Mouse (Mus musculus) C2C12 (cell line): ENCODE data around the gene Tfe3. TPM values are rescaled to one million over a fixed set of nuclear protein-coding genes. Genes with fewer than 3 reads are reported as not detected.
"Not testable (repeated sequence)": the region's sequence is repeated elsewhere in the genome, so short reads cannot be mapped to it uniquely, and the experiment has no call there.

Experiments used
- H3K27me3 ChIP-seq: one replicate; pipeline ENCODE4 v1.6.1; 2011; ENCODE audit not compliant: control insufficient read depth, insufficient read depth, insufficient read length
- H3K36me3 ChIP-seq: one replicate; pipeline ENCODE4 v1.6.1; 2011; ENCODE audit not compliant: control insufficient read depth, insufficient read depth
- H3K4me3 ChIP-seq: one replicate; pipeline ENCODE4 v1.5.1; 2011; ENCODE audit warnings: mild to moderate bottlenecking, control low read depth; ENCODE audit not compliant: poor library complexity, insufficient read depth, severe bottlenecking
- H3K79me2 ChIP-seq: one replicate; pipeline ENCODE4 v1.6.1; 2011; ENCODE audit not compliant: control insufficient read depth, insufficient read depth
- H3K79me3 ChIP-seq: one replicate; pipeline ENCODE4 v1.6.1; 2011; ENCODE audit warnings: low read depth, control low read depth
- H3ac ChIP-seq: one replicate; pipeline ENCODE3; 2011; ENCODE audit warnings: low read depth; ENCODE audit not compliant: control insufficient read depth, insufficient read length
- CEBPB ChIP-seq: IDR thresholded peaks from one replicate; pipeline ENCODE4 v1.6.1; 2011; ENCODE audit warnings: low read depth, mild to moderate bottlenecking, control low read depth, moderate library complexity
- CTCF ChIP-seq: IDR thresholded peaks from one replicate; pipeline ENCODE4 v1.5.1; 2011; ENCODE audit not compliant: control insufficient read depth, insufficient read depth, insufficient read length
- FOSL1 ChIP-seq: IDR thresholded peaks from one replicate; pipeline ENCODE4 v1.8.0; 2011; ENCODE audit warnings: mild to moderate bottlenecking, low read length; ENCODE audit not compliant: poor library complexity, insufficient read depth, severe bottlenecking
- MAX ChIP-seq: IDR thresholded peaks from one replicate; pipeline ENCODE4 v1.6.1; 2011; ENCODE audit warnings: mild to moderate bottlenecking, control low read depth
- MYOD1 ChIP-seq: IDR thresholded peaks from one replicate; pipeline ENCODE4 v1.6.1; 2011; ENCODE audit warnings: low read depth; ENCODE audit not compliant: control insufficient read depth, insufficient read length
- MYOG ChIP-seq: IDR thresholded peaks from one replicate; pipeline ENCODE4 v1.6.1; 2011; ENCODE audit not compliant: control insufficient read depth, insufficient read length; ENCODE audit errors: extremely low read depth
- USF1 ChIP-seq: IDR thresholded peaks from one replicate; pipeline ENCODE4 v1.6.1; 2011; ENCODE audit warnings: low read depth, mild to moderate bottlenecking, control low read depth, moderate library complexity
- long read RNA-seq, 2 experiments: library from polyadenylated mRNA; unstranded; transcript quantifications; one replicate each; pipeline ENCODE4 v2.0.0; 2019 to 2020
- polyA plus RNA-seq: library from polyadenylated mRNA; unstranded; fragments of >200 nt; fragmentation: generic; extraction: Trizol; gene quantifications from one replicate; pipeline ENCODE4 v1.2.1, GENCODE M21; 2012; ENCODE audit warnings: missing spikeins

The Tfe3 gene
- 46.7 TPM for polyA plus RNA-seq
- long read RNA-seq, experiment 1, transcript Tfe3-201 (10 exons, 3,277 nt), result major isoform, 13 of 23 reads
- long read RNA-seq, experiment 1, partial matches to known transcripts, result 0 of 23 reads
- long read RNA-seq, experiment 1, other reads (novel, unspliced or antisense), result 6 of 23 reads
- long read RNA-seq, experiment 2, transcript Tfe3-202 (9 exons, 3,163 nt), result minor isoform, 9 of 218 reads
- long read RNA-seq, experiment 2, transcript Tfe3-206 (10 exons, 3,239 nt), result minor isoform, 30 of 218 reads
- long read RNA-seq, experiment 2, transcript Tfe3-201 (10 exons, 3,277 nt), result major isoform, 118 of 218 reads
- long read RNA-seq, experiment 2, partial matches to known transcripts, result 23 of 218 reads
- long read RNA-seq, experiment 2, other reads (novel, unspliced or antisense), result 32 of 218 reads

DNA sequence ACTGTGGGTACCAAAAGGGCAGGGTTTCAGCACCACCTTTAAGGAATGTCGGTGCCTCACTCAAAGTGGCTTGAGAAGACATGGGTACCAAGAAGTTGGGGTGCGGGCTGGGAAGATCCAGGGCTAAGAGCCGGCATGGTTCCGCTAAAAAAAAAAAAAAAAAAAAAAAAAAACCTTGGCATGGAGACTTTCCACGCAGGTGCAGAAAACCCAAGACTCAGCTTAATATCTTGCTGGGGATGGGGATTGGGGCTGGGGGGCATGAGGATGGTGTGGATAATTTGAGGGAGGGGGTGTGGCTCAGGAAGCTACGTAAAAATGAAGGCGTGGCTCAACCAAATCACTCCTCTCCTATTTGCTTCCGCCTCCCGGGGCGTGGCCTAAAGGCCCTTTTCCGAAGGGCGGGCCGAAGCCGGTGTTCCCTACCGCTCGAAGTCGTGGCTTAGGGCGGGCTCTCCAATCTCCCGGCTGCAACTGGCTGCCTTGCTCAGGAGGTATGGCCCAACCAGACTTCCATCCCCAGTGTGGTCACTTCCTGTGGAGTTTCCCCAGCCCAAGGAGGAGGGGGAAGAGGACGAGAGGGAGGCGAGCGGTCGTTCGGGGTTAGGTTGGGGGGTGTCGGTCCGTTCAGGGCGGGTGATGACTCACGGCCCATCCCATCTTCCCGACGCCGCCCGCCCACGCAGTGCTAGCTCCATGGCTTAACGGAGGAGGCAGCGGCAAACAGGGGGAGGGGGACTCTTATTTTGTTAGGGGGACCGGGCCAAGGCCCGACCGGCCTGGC lies at the start of gene Tfe3:
Gene Tfe3 (plus strand): TSS at position 424 of the 784 bp plus-strand sequence.
- TF ChIP-seq FOSL1 (no peak), MAX (no peak), CEBPB (no peak), USF1 (no peak), MYOG (no peak), CTCF (no peak), MYOD1 (no peak)
- Histone ChIP-seq H3K79me3 (peaks cover 21% of the 10 kb centered on the region), H3ac (peak within 1 kb of the TSS; percentile 97), H3K36me3 (peaks cover 11% of the 10 kb centered on the region), H3K4me3 (peak within 1 kb of the TSS; percentile 66), H3K27me3 (no peaks in the 10 kb centered on the region), H3K79me2 (peaks cover 42% of the 10 kb centered on the region)

DNA sequence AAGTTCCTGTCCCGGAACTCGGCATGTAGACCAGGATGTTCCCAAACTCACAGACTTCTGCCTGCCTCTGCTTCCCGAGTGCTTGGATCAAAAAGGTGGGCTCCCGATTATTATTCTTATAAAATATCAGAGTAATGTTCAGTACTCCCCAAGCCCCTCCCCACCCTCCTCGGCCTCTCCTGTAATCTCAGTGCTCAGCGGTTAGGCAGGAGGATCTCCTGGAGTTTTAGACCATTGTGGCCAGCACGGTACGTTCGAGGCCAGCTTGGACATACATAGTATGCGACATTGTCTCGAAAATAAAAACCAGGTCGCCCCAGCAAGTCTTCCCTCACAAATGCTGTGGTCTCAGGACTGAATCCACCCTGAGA lies 48.6 kb upstream of the Tfe3 start:
- H3K4me3 ChIP-seq, result peak overlapping the region; percentile 30
- not testable (repeated sequence) for H3K36me3 ChIP-seq, H3K79me3 ChIP-seq, H3K79me2 ChIP-seq, H3K27me3 ChIP-seq
- peak overlapping the region; percentile 52 for H3ac ChIP-seq

DNA sequence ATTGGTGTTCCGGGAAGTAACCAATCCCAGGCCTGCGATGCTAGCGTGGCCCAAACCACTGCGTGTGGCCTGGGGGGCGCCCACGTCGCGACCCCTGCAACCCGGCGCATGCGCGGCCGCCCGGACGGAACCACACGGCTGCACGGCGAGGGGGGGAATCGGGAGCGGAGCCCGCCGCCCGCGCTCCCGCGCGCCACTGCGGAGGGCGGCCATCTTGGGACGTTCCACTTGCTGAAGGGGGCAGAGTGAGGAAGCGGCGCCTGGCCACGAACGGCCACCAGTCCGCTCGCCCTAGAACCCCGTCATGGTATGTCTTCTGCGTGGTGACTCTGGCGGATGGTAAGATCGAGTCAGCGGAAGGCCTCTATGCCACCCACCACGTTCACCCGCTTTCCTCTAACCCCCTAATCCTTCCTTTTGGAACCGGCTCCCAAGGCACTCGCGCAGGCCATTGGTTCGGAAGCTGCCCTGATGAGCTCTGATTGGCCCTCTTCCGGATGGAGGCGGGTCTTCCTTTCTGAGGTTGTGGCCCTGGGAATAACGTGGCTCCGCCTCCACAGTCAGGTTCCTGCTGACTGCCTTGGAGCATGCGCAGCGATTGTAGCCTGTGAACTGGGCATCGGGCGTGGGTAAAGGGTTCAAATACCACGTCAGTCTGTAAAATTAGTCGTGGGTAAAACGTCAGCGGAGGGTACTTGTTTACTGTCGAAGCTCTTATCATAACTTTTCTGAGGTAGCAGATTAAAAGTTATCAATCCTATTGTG lies 48.0 kb upstream of the Tfe3 start, which contains the start of gene Wdr45:
Gene Wdr45 (plus strand): TSS at position 199 of the 765 bp plus-strand sequence.
- Histone ChIP-seq H3ac (peak within 1 kb of the TSS; percentile 52), H3K4me3 (peak within 1 kb of the TSS; percentile 30)
- H3K36me3 ChIP-seq, H3K27me3 ChIP-seq, H3K79me3 ChIP-seq, H3K79me2 ChIP-seq: not testable (repeated sequence)

DNA sequence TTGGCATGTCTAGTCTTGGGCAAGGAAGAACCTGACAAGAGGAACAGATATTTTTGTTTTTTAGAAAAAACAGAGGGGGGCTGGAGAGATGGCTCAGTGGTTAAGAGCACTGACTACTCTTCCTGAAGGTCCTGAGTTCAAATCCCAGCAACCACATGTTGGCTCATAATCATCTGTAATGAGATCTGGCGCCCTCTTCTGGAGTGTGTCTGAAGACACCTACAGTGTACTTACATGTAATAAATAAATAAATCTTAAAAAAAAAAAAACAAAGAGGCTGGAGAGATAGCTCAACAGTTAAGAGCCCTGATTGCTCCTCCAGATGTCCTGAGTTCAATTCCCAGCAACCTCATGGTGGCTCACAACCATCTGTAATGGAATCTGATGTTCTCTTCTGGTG lies 46.3 kb upstream of the Tfe3 start:
- not testable (repeated sequence) for H3K79me3 ChIP-seq, H3K4me3 ChIP-seq, H3K79me2 ChIP-seq, H3ac ChIP-seq, H3K27me3 ChIP-seq, H3K36me3 ChIP-seq

DNA sequence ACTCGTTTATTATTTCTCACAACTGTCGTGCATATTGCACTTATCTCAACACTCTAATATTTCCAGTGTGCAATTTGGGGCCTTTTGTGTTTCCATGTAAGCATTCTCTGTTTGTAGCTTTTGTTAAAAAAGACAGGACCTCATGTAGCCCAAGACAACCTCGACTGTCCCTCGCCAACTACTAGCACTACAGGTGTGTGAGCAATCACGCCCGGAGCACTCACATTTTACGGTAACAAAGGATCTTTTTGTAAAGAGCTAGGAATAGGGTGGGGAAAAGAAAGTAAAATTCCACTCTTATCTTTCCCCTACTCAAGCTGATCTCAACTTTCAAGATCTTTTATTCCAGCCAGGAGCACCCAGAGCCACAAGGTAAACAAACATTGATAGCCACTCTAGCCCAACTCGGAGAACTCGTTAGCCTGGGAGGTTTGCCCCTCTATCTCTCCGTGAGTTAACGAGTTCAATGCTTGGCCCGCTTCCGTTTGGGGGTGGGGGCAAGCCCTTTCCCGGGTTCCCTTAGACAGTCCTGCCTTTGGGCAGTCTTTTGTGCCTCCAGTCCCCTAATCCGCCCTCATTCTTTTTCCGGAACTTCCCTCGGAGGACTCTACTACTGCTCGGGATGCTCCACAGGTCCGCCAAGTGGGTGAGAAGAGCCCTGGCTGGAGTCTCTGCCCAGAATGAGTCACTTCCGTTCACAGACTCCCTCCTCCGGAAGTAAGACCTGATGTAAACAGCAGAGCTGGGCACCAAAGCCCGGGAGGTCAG lies 40.7 kb upstream of the Tfe3 start, which contains the start of gene Gm45208:
Gene Gm45208 (plus strand): TSS at position 732 of the 768 bp plus-strand sequence.
- Histone ChIP-seq H3K4me3 (peak within 1 kb of the TSS; percentile 41), H3K79me2 (peaks cover 8% of the 10 kb centered on the region), H3K79me3 (no peaks in the 10 kb centered on the region), H3K36me3 (no peaks in the 10 kb centered on the region), H3K27me3 (no peaks in the 10 kb centered on the region), H3ac (peak within 1 kb of the TSS; percentile 80)
- TF ChIP-seq MYOG (no peak), USF1 (no peak), CTCF (no peak), MYOD1 (no peak), FOSL1 (no peak), MAX (no peak)

DNA sequence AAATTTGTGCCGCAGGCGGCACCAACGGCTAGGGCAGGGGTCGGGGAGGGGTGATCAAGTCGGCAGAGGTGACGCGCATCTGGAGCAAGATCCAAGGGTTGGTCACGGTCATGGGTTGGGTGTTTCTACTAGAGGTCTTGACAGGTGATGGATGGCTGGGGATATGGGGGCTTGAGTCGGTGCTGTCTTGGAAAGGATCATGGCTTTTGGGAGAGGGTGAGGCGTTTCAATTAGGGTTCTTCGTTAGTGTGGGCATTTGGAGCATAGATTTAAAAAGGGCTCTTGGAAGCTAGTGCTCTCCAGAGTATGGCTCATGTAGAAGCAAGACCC lies 40.1 kb upstream of the Tfe3 start:
- H3K36me3 ChIP-seq, result no peaks in the 10 kb centered on the region
- peak overlapping the region; percentile 41 for H3K4me3 ChIP-seq
- H3K79me2 ChIP-seq, result peaks cover 8% of the 10 kb centered on the region
- H3ac ChIP-seq, result peak overlapping the region; percentile 80
- H3K79me3 ChIP-seq, result no peaks in the 10 kb centered on the region
- no peak for TF ChIP-seq MYOG
- TF ChIP-seq CEBPB, result no peak
- no peak for TF ChIP-seq FOSL1
- no peak for TF ChIP-seq MYOD1
- TF ChIP-seq MAX, result no peak
- no peak for TF ChIP-seq USF1
- TF ChIP-seq CTCF, result no peak
- H3K27me3 ChIP-seq, result no peaks in the 10 kb centered on the region
